Mouse (Mus musculus) myocyte (in vitro differentiated cells): ENCODE data around the gene 2310033P09Rik.

Experiments used
- CEBPB ChIP-seq: IDR thresholded peaks from 2 replicates; pipeline ENCODE4 v1.6.1; 2011; ENCODE audit warnings: mild to moderate bottlenecking, moderate library complexity; ENCODE audit not compliant: poor library complexity, insufficient read depth, severe bottlenecking
- MAX ChIP-seq: IDR thresholded peaks from one replicate; pipeline ENCODE4 v1.6.1; 2011; ENCODE audit warnings: low read depth, mild to moderate bottlenecking, control low read depth
- MYOD1 ChIP-seq, 3 experiments: IDR thresholded peaks; one replicate each; pipeline ENCODE4 v1.6.1; 2011; ENCODE audit warnings: control low read depth in 2 of 3, low read depth in 2 of 3, mild to moderate bottlenecking in 2 of 3, moderate library complexity in 1 of 3; ENCODE audit not compliant: insufficient read length in 2 of 3, control insufficient read depth in 1 of 3
- MYOG ChIP-seq, 3 experiments: IDR thresholded peaks; one replicate each; pipeline ENCODE4 v1.6.1; 2011; ENCODE audit warnings: control low read depth in 2 of 3, low read depth in 2 of 3, mild to moderate bottlenecking in 2 of 3; ENCODE audit not compliant: insufficient read length in 2 of 3, control insufficient read depth in 1 of 3, insufficient read depth in 1 of 3
- POLR2A ChIP-seq: IDR thresholded peaks from one replicate; pipeline ENCODE4 v1.6.1; 2011; ENCODE audit warnings: low read depth, mild to moderate bottlenecking, control low read depth, moderate library complexity; ENCODE audit not compliant: insufficient read length
- POLR2AphosphoS2 ChIP-seq: IDR thresholded peaks from one replicate; pipeline ENCODE4 v1.6.1; 2011; ENCODE audit warnings: low read depth, control low read depth; ENCODE audit not compliant: insufficient read length
- TCF12 ChIP-seq: IDR thresholded peaks from one replicate; pipeline ENCODE4 v1.6.1; 2011; ENCODE audit warnings: mild to moderate bottlenecking, control low read depth; ENCODE audit not compliant: poor library complexity, insufficient read depth, severe bottlenecking
- TCF3 ChIP-seq: IDR thresholded peaks from one replicate; pipeline ENCODE4 v1.6.1; 2011; ENCODE audit warnings: low read depth, control low read depth; ENCODE audit not compliant: insufficient read length
- USF1 ChIP-seq: IDR thresholded peaks from one replicate; pipeline ENCODE4 v1.6.1; 2011; ENCODE audit warnings: low read depth, mild to moderate bottlenecking, control low read depth, moderate library complexity

DNA sequence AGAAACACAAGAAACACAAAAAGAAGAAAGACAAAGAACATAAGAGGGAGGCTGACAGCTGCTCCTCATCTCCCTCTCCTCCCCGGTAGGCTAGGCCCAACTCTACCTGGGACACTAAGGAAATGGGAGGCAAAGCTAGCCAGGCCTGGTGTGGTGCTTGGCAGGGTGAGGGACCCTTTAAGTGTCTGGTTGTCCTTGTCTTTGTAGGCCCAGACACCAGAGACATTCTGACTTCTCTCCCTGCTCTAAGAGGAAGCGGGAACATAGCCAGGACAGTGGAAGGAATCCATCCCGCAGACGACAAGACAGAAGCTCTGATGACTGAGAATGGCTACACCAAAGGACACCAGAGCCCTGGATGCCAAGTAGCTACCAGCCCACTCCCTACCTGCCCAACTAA is 1.9 kb downstream of the 2310033P09Rik start:
- TF ChIP-seq CEBPB, result no peak
- no peak for TF ChIP-seq POLR2A
- TF ChIP-seq POLR2AphosphoS2, result peak; percentile 62
- no peak for TF ChIP-seq MYOG (IDR thresholded peaks at IDR 0.05; ENCODE audit: control insufficient read depth in 1 of 3, insufficient read depth in 1 of 3, insufficient read length in 2 of 3, low read depth in 2 of 3)
- no peak for TF ChIP-seq USF1
- TF ChIP-seq MYOD1 (IDR thresholded peaks at IDR 0.05; ENCODE audit: control insufficient read depth in 1 of 3, insufficient read length in 2 of 3, low read depth in 2 of 3), result no peak
- TF ChIP-seq MAX, result no peak
- TF ChIP-seq TCF3, result no peak
- TF ChIP-seq TCF12, result no peak
